Mouse (Mus musculus) heart, embryonic 14.5 days (tissue): ENCODE measurements at regions not wholly inside any gene's neighbourhood (a gene's known extent, or its start where the extent isn't known, plus 50 kb on each side); places are given as distances from the start of the nearest gene placed in this dataset.

ENCODE experiments used
- ATAC-seq: fragments of 200-750 bp; cut with Nextera tagmentation; 2 replicates; pipeline ENCODE4 v1.8.0; 2017; ENCODE audit warnings: low read depth, moderate TSS enrichment; ENCODE audit not compliant: insufficient number of reproducible peaks, insufficient read depth, low FRiP score
- H3K27ac ChIP-seq, 2 experiments: fragments of 200-500 bp in 1 of 2; fragments of 300-500 bp in 1 of 2; sonication (generic) in 1 of 2; replicated peaks in 1 of 2; 2 replicates each; pipeline ENCODE4 v1.5.1; 2012 to 2014; ENCODE audit warnings: low read depth in 2 of 2, low read length in 2 of 2, control low read depth in 1 of 2, mild to moderate bottlenecking in 1 of 2, mixed read lengths in 1 of 2; ENCODE audit not compliant: control insufficient read depth in 1 of 2, insufficient read depth in 1 of 2
- H3K27me3 ChIP-seq: fragments of 300-500 bp; sonication (generic); 2 replicates; pipeline ENCODE4 v1.6.1; 2014; ENCODE audit warnings: mild to moderate bottlenecking, low read length, control low read depth; ENCODE audit not compliant: control insufficient read depth, insufficient read depth
- H3K36me3 ChIP-seq: fragments of 300-500 bp; sonication (generic); 2 replicates; pipeline ENCODE4 v1.6.1; 2014; ENCODE audit warnings: mild to moderate bottlenecking, control low read depth, low read length, mixed read lengths; ENCODE audit not compliant: control insufficient read depth, insufficient read depth
- H3K4me1 ChIP-seq, 2 experiments: fragments of 200-500 bp in 1 of 2; fragments of 300-500 bp in 1 of 2; sonication (generic) in 1 of 2; 2 replicates each; pipeline ENCODE4 v1.6.1; 2012 to 2014; ENCODE audit warnings: low read length in 2 of 2, control low read depth in 1 of 2, mixed read lengths in 1 of 2; ENCODE audit not compliant: control insufficient read depth in 2 of 2, insufficient read depth in 2 of 2
- H3K4me2 ChIP-seq: fragments of 300-500 bp; sonication (generic); 2 replicates; pipeline ENCODE4 v1.6.1; 2014; ENCODE audit warnings: mild to moderate bottlenecking, low read length
- H3K4me3 ChIP-seq, 2 experiments: fragments of 200-500 bp in 1 of 2; fragments of 300-500 bp in 1 of 2; sonication (generic) in 1 of 2; 2 replicates each; pipeline ENCODE4 v1.5.1; 2012 to 2014; ENCODE audit warnings: low read length in 2 of 2, mild to moderate bottlenecking in 2 of 2, control low read depth in 1 of 2, low read depth in 1 of 2, moderate library complexity in 1 of 2; ENCODE audit not compliant: control insufficient read depth in 1 of 2, insufficient read depth in 1 of 2
- H3K9ac ChIP-seq: fragments of 300-500 bp; sonication (generic); 2 replicates; pipeline ENCODE4 v1.6.1; 2014; ENCODE audit warnings: mild to moderate bottlenecking, low read length
- H3K9me3 ChIP-seq: fragments of 300-500 bp; sonication (generic); 2 replicates; pipeline ENCODE4 v1.6.1; 2016; ENCODE audit warnings: low read length, control low read depth; ENCODE audit not compliant: control insufficient read depth
- WGBS: fragments of 180-500 bp; shearing (Covaris S2); extraction: QIAGEN DNeasy Blood & Tissue Kit; methylation state at CpG from one replicate; pipeline ENCODE4 v1.1.7; 2014; 5-methylcytosine and 5-hydroxymethylcytosine counted together

GRCm38 (mm10) chr5:101525346-101525745 lies 139.4 kb downstream of the Nkx6-1 start:
- Histone ChIP-seq H3K27me3 (no peaks in the 10 kb centered on the region; the same call in 1 of the 2 replicates), H3K4me2 (no peak overlapping the region), H3K4me3 (no peak overlapping the region), H3K9me3 (no peaks in the 10 kb centered on the region), H3K4me1 (no peaks in the 10 kb centered on the region), H3K9ac (no peak overlapping the region), H3K36me3 (no peaks in the 10 kb centered on the region), H3K27ac (no peak overlapping the region)
- no peak for ATAC-seq
- 66% methylated on average over 5 of the region's 5 CpGs for WGBS

DNA sequence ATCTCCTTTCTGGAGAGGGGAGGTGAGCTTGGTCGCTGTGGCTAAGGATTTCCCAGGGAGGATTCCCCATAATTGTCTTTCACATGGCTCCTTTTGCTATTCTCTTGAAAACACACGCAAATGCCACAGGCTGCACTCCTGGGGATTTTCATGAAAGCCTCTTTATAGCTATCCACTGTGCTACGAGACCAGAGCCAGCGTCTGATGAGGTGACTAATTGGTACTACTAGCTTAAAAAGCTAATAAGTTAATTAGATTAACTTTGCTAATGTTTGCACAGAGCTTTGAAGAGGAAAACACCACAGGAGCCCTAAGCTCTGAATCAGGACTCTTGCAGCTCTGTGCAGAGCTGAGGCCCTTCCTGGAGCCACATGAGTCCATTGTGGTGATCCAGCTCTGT lies 140.1 kb downstream of the Nkx6-1 start:
- H3K9ac ChIP-seq: no peak overlapping the region
- H3K9me3 ChIP-seq: no peaks in the 10 kb centered on the region
- H3K4me3 ChIP-seq: no peak overlapping the region
- H3K27me3 ChIP-seq: no peaks in the 10 kb centered on the region; the same call in 1 of the 2 replicates
- H3K27ac ChIP-seq: no peak overlapping the region
- WGBS: 24% methylated on average over 4 of the region's 4 CpGs
- no peaks in the 10 kb centered on the region for H3K4me1 ChIP-seq
- no peaks in the 10 kb centered on the region for H3K36me3 ChIP-seq
- H3K4me2 ChIP-seq: no peak overlapping the region
- ATAC-seq: no peak

- Histone ChIP-seq H3K27ac (no peak overlapping the region), H3K27me3 (no peaks in the 10 kb centered on the region; the same call in 1 of the 2 replicates), H3K4me3 (no peak overlapping the region), H3K4me1 (no peaks in the 10 kb centered on the region), H3K9me3 (no peaks in the 10 kb centered on the region), H3K9ac (no peak overlapping the region), H3K4me2 (no peak overlapping the region), H3K36me3 (no peaks in the 10 kb centered on the region)
- 66% methylated on average over 7 of the region's 7 CpGs for WGBS
- ATAC-seq: no peak
Measured at GRCm38 (mm10) chr5:101523902-101524301, 140.9 kb downstream of the Nkx6-1 start.

DNA sequence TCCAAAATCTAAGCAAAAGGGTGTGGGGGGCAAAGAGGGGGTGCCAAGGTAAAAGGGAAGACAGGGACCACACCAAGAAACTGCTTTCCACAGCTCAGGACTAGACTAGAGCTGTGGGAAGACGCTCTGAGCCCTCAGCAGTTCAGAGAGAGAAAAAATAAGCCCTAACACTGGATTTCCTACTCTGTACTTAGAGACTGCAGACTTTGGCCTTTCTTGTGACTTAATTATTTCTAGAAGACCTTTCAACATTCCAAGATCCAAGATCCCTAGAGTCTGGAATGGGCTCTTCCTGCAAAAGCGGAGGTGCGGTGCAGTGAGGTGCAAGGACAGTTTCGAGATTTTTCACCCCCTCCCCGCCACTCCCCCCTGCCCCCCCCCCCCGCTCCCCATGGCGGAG lies 141.3 kb downstream of the Nkx6-1 start:
- H3K36me3 ChIP-seq: no peaks in the 10 kb centered on the region
- no peak overlapping the region for H3K4me2 ChIP-seq
- WGBS: 55% methylated on average over 7 of the region's 7 CpGs
- H3K4me1 ChIP-seq: no peaks in the 10 kb centered on the region
- H3K9me3 ChIP-seq: no peaks in the 10 kb centered on the region
- no peak for ATAC-seq
- no peaks in the 10 kb centered on the region; the same call in 1 of the 2 replicates for H3K27me3 ChIP-seq
- H3K4me3 ChIP-seq: no peak overlapping the region
- no peak overlapping the region for H3K9ac ChIP-seq
- H3K27ac ChIP-seq: no peak overlapping the region

GRCm38 (mm10) chr5:101520935-101521655 lies 143.7 kb downstream of the Nkx6-1 start:
- 46% methylated on average over 9 of the region's 9 CpGs for WGBS
- Histone ChIP-seq H3K9ac (no peak overlapping the region), H3K27ac (no peak overlapping the region), H3K36me3 (no peaks in the 10 kb centered on the region), H3K4me2 (no peak overlapping the region), H3K4me3 (no peak overlapping the region), H3K9me3 (no peaks in the 10 kb centered on the region), H3K27me3 (no peaks in the 10 kb centered on the region; the same call in 1 of the 2 replicates), H3K4me1 (no peaks in the 10 kb centered on the region)
- no peak for ATAC-seq

DNA sequence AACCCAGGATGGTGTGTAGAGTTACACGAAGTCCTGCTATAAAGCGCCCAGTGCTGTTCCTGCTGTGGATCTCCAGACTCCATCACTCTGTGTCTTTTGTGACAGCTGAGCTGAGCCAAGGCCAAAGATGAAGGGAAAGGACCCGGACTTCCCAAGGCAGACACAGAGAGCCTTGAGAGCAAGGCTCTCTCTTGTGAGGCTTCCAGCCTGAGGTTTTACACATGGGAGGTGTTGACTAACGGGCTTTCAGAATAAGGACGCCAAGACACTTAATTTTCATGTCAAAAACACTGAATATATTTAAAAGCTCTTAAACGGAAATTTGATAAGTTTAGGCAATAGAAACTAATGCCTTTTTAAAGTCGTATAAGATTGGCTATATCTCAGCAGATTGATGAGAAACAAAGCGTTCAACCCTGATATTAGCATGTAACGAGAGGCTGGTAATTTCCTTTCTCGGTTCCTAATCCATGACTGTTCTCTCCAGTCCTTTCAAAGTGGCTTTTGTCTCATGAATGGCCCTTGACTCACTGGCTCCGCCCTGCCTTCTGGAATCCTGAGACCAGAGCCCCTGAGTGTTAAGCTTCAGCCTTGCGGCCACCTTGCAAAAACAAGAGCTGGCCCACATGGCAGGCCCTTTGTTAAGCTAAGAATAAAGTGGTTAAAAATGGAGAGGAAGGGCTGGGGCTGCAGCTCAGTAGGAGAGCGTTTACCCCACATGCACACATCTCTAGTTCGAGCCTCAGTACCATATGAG lies 145.8 kb downstream of the Nkx6-1 start:
- Histone ChIP-seq H3K27ac (no peak overlapping the region), H3K27me3 (no peaks in the 10 kb centered on the region; the same call in 1 of the 2 replicates), H3K4me3 (no peak overlapping the region), H3K9me3 (no peaks in the 10 kb centered on the region), H3K36me3 (no peaks in the 10 kb centered on the region), H3K9ac (no peak overlapping the region), H3K4me2 (no peak overlapping the region), H3K4me1 (no peaks in the 10 kb centered on the region)
- no peak for ATAC-seq
- 57% methylated on average over 14 of the region's 14 CpGs for WGBS

GRCm38 (mm10) chr5:101497698-101498048 lies 167.1 kb downstream of the Nkx6-1 start:
- no peak overlapping the region for H3K4me2 ChIP-seq
- H3K27ac ChIP-seq: no peak overlapping the region
- no peak for ATAC-seq
- H3K27me3 ChIP-seq: no peaks in the 10 kb centered on the region
- H3K4me3 ChIP-seq: no peak overlapping the region
- H3K36me3 ChIP-seq: no peaks in the 10 kb centered on the region
- 91% methylated on average over 14 of the region's 14 CpGs for WGBS
- no peak overlapping the region for H3K9ac ChIP-seq
- no peaks in the 10 kb centered on the region for H3K4me1 ChIP-seq
- no peaks in the 10 kb centered on the region for H3K9me3 ChIP-seq
